Mouse (Mus musculus): ENCODE results near the gene Grin3b.

GRCm38 (mm10) chr10:80018739-80019297 lies 48.3 kb downstream of the Grin3b start:
- TF ChIP-seq EP300 (IDR thresholded peaks at IDR 0.05): 0 out of 2 replicates have a peak, but pooled peaks have one; percentile 20
- peak; percentile 27 for TF ChIP-seq CTCF (IDR thresholded peaks at IDR 0.05)

All from lung, postnatal 0 days (tissue).